Mouse (Mus musculus): ENCODE data around the gene Qser1. TPM values are rescaled to one million over a fixed set of nuclear protein-coding genes. Genes with fewer than 3 reads are reported as not detected.

The Qser1 gene
- total RNA-seq, 2 experiments from 2014 or later: 13.5 to 16.1 TPM

GRCm38 (mm10) chr2:104736241-104736640 lies 80.3 kb downstream of the Qser1 start:
- no peak for DNase-seq (ENCODE audit: low spot score in 2 of 2)

- no peak for DNase-seq (ENCODE audit: low spot score in 2 of 2)
Observed at GRCm38 (mm10) chr2:104732562-104733256, 83.9 kb downstream of the Qser1 start.

GRCm38 (mm10) chr2:104732033-104732444 lies 84.5 kb downstream of the Qser1 start:
- no peak for DNase-seq (ENCODE audit: low spot score in 2 of 2)

GRCm38 (mm10) chr2:104727369-104727768 lies 89.2 kb downstream of the Qser1 start:
- DNase-seq (ENCODE audit: low spot score in 2 of 2): no peak

GRCm38 (mm10) chr2:104722021-104722420 lies 94.5 kb downstream of the Qser1 start:
- DNase-seq (ENCODE audit: low spot score in 2 of 2): no peak

GRCm38 (mm10) chr2:104717827-104718226 lies 98.7 kb downstream of the Qser1 start:
- DNase-seq (ENCODE audit: low spot score in 2 of 2): no peak

GRCm38 (mm10) chr2:104717231-104717735 lies 99.3 kb downstream of the Qser1 start:
- DNase-seq (ENCODE audit: low spot score in 2 of 2): no peak

GRCm38 (mm10) chr2:104716279-104716678 lies 100.3 kb downstream of the Qser1 start, which contains the start of gene Pin1rt1:
Gene Pin1rt1 (minus strand): TSS chr2:104716379.
- DNase-seq (ENCODE audit: low spot score in 2 of 2): no peak

- no peak for DNase-seq (ENCODE audit: low spot score in 2 of 2)
Observed at GRCm38 (mm10) chr2:104714254-104714691, 102.3 kb downstream of the Qser1 start.

GRCm38 (mm10) chr2:104712486-104712809 lies 104.1 kb downstream of the Qser1 start:
- DNase-seq (ENCODE audit: low spot score in 2 of 2): no peak

- DNase-seq (ENCODE audit: low spot score in 2 of 2): peak; percentile 72 to 80
Observed at GRCm38 (mm10) chr2:104711585-104712485, 104.7 kb downstream of the Qser1 start, which contains the start of gene Tcp11l1. Gene Tcp11l1 (minus strand): TSS chr2:104712169.

- DNase-seq (ENCODE audit: low spot score in 2 of 2): no peak
Observed at GRCm38 (mm10) chr2:104710670-104711370, 105.7 kb downstream of the Qser1 start.

- no peak for DNase-seq (ENCODE audit: low spot score in 2 of 2)
Observed at GRCm38 (mm10) chr2:104709786-104710337, 106.7 kb downstream of the Qser1 start.

Other genes starting within 250 kb of the Qser1 start
- gene Cstf3, start 226.2 kb downstream of the Qser1 start, total RNA-seq (2021): 10 to 100 TPM; 41.6 to 43.0 TPM
- gene Tcp11l1, start 104.6 kb downstream of the Qser1 start, total RNA-seq (2021): 10 to 100 TPM; 48.2 to 49.6 TPM
- gene Pin1rt1, start 100.4 kb downstream of the Qser1 start, total RNA-seq (2021): not detected
- 1 to 10 TPM; 3.0 to 3.2 TPM for gene Depdc7, start 73.9 kb downstream of the Qser1 start, total RNA-seq (2021)
- gene Prrg4, start 33.1 kb upstream of the Qser1 start, total RNA-seq (2021): 1 to 10 TPM in 1 of 2 experiments, under 1 TPM in 1; 0.96 to 1.1 TPM
- 1 to 10 TPM; 2.0 to 2.3 TPM for gene Ccdc73, start 51.0 kb upstream of the Qser1 start, total RNA-seq (2021)
- 100 to 1,000 TPM in 1 of 2 experiments, 10 to 100 TPM in 1; 94.9 to 104 TPM for gene Eif3m, start 200.3 kb upstream of the Qser1 start, total RNA-seq (2021)